Mouse (Mus musculus): Measurements from ENCODE around the gene 1700017N19Rik. TPM values are rescaled to one million over a fixed set of nuclear protein-coding genes. Genes with fewer than 3 reads are reported as not detected.

The 1700017N19Rik gene
- polyA plus RNA-seq, 1 experiment from 2014 or later = not detected

- H3K36me3 ChIP-seq = no peaks in the 10 kb centered on the region
- no peak for DNase-seq (ENCODE audit: low spot score)
- no peaks in the 10 kb centered on the region for H3K9me3 ChIP-seq
- H3K27me3 ChIP-seq (ENCODE audit: insufficient read depth, poor library complexity, severe bottlenecking) = no peaks in the 10 kb centered on the region
- WGBS = 73% methylated on average over 2 of the region's 2 CpGs
- H3K4me1 ChIP-seq (replicated peaks) = no peaks in the 10 kb centered on the region
- H3K27ac ChIP-seq = no peak overlapping the region
- no peak overlapping the region for H3K4me3 ChIP-seq
Measured at GRCm38 (mm10) chr10:100604254-100604653, 14.0 kb downstream of the 1700017N19Rik start.

DNA sequence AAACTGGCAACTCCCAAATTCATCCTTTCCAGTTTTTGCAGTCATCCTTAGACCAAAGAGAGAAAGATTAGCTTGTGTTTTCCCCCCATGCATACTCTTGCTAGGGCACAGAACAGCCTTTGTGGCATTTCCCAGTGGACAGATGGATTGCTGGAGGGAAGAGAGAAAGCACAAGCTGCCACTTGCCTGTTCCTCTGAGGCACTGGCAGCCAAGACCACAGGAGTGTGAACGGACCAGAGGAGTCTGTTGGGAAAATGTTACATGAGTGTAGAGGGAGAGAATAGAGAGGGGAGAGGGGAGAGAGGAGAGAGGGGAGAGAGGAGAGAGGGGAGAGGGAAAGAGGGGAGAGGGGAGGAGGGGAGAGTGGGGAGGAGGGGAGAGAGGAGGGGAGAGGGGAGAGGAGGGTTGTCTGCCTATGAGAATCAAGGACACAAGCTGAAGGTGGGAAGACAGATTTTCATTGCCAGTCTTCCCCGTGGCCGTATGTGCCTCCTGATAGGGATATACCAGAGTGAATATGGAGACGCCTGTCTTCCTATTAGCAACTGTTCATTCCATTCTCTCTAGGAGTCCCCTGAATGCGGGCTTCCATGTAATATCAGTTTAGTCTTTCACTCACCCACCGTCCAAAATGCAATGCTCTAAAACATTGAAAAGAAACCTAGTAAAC, 27.1 kb downstream of the 1700017N19Rik start:
- 76% methylated on average over 6 of the region's 6 CpGs for WGBS
- H3K36me3 ChIP-seq = no peaks in the 10 kb centered on the region
- no peak overlapping the region for H3K4me3 ChIP-seq
- H3K9me3 ChIP-seq = no peaks in the 10 kb centered on the region
- DNase-seq (ENCODE audit: low spot score) = no peak
- no peaks in the 10 kb centered on the region for H3K27me3 ChIP-seq (ENCODE audit: insufficient read depth, poor library complexity, severe bottlenecking)
- no peaks in the 10 kb centered on the region for H3K4me1 ChIP-seq (replicated peaks)
- H3K27ac ChIP-seq = no peak overlapping the region

DNA sequence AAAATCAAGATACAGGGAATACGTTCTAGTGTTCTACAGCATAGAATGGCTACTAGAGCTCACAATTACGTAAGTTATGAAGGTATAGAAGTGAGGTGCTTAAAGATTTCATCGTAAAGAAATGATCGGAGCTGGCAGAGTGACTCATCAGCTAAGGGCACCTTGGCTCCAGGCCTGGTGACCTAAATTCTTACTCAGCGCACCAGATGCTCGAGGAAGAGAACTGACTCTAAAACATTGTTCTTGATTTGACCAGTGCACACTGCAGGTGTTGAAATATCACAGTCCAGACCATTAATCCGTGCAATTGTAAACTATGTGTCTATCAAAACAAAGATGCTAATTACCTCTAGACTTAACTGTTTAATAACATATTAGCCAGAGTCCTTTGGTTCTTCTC, 29.2 kb downstream of the 1700017N19Rik start:
- WGBS = 93% methylated on average over 7 of the region's 7 CpGs
- Histone ChIP-seq H3K36me3 (no peaks in the 10 kb centered on the region), H3K4me1 (replicated peaks) (no peaks in the 10 kb centered on the region), H3K9me3 (no peaks in the 10 kb centered on the region), H3K4me3 (no peak overlapping the region), H3K27ac (no peak overlapping the region), H3K27me3 (ENCODE audit: insufficient read depth, poor library complexity, severe bottlenecking) (no peaks in the 10 kb centered on the region)
- no peak for DNase-seq (ENCODE audit: low spot score)

- no peaks in the 10 kb centered on the region for H3K9me3 ChIP-seq
- 92% methylated on average over 12 of the region's 12 CpGs for WGBS
- H3K27ac ChIP-seq = no peak overlapping the region
- DNase-seq (ENCODE audit: low spot score) = no peak
- H3K4me1 ChIP-seq (replicated peaks) = no peaks in the 10 kb centered on the region
- H3K27me3 ChIP-seq (ENCODE audit: insufficient read depth, poor library complexity, severe bottlenecking) = no peaks in the 10 kb centered on the region
- H3K36me3 ChIP-seq = no peaks in the 10 kb centered on the region
- no peak overlapping the region for H3K4me3 ChIP-seq
Measured at GRCm38 (mm10) chr10:100620040-100620439, 29.8 kb downstream of the 1700017N19Rik start.

DNA sequence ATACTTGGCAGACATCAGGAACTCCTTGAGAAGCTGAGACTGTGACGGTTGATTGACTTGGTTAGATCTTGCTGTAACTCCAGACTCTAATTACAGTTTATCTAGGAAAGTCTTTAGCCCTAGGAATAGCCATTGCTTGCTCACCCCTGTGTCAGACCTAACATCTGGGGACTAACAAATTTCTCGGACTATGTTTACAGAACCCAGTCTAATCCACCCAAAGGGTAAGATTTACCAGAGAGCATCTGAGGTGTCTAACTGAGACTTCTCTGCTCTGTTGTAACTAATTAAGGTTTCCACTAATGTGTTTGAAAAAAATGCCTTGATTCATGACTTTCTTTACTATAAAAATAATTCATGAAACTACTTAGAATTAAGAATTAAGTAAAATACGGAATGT, 32.2 kb downstream of the 1700017N19Rik start:
- H3K27ac ChIP-seq = no peak overlapping the region
- H3K27me3 ChIP-seq (ENCODE audit: insufficient read depth, poor library complexity, severe bottlenecking) = no peaks in the 10 kb centered on the region
- no peaks in the 10 kb centered on the region for H3K9me3 ChIP-seq
- no peaks in the 10 kb centered on the region for H3K4me1 ChIP-seq (replicated peaks)
- WGBS = 89% methylated on average over 3 of the region's 3 CpGs
- no peaks in the 10 kb centered on the region for H3K36me3 ChIP-seq
- no peak overlapping the region for H3K4me3 ChIP-seq
- no peak for DNase-seq (ENCODE audit: low spot score)

- H3K27ac ChIP-seq = no peak overlapping the region
- no peak overlapping the region for H3K4me3 ChIP-seq
- 27% methylated on average over 20 of the region's 20 CpGs for WGBS
- no peaks in the 10 kb centered on the region; the same call in 1 of the 2 replicates for H3K4me1 ChIP-seq (replicated peaks)
- H3K36me3 ChIP-seq = no peaks in the 10 kb centered on the region
- H3K9me3 ChIP-seq = no peaks in the 10 kb centered on the region
- DNase-seq (ENCODE audit: low spot score) = peak; percentile 44
- H3K27me3 ChIP-seq (ENCODE audit: insufficient read depth, poor library complexity, severe bottlenecking) = no peaks in the 10 kb centered on the region
Measured at GRCm38 (mm10) chr10:100629762-100630438, 39.6 kb downstream of the 1700017N19Rik start.

DNA sequence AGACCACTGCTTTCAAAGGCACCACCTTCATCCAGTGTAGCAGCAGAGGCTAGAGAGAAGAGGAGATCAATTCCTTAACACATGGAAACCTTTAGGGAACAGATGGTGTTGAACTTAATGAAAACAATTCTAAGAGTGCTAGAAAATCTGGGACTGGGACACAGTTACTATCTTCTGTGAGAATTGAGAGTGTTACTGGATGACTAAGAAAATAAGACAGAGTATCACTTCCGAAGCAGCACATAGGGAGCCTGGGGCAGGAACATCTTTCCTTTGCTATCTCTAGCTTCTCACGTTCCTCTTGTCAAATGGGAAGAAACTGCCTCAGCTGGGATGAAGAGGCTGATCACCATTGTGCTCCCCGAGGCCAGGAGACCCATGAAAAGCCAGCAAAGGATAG, 52.6 kb downstream of the 1700017N19Rik start:
- no peak overlapping the region for H3K27ac ChIP-seq
- no peaks in the 10 kb centered on the region for H3K36me3 ChIP-seq
- H3K4me1 ChIP-seq (replicated peaks) = no peaks in the 10 kb centered on the region
- H3K27me3 ChIP-seq (ENCODE audit: insufficient read depth, poor library complexity, severe bottlenecking) = no peaks in the 10 kb centered on the region
- H3K9me3 ChIP-seq = no peaks in the 10 kb centered on the region
- 80% methylated on average over 3 of the region's 3 CpGs for WGBS
- no peak overlapping the region for H3K4me3 ChIP-seq
- no peak for DNase-seq (ENCODE audit: low spot score)

- DNase-seq (ENCODE audit: low spot score) = no peak
- Histone ChIP-seq H3K27ac (no peak overlapping the region), H3K9me3 (no peaks in the 10 kb centered on the region), H3K4me1 (replicated peaks) (no peaks in the 10 kb centered on the region), H3K4me3 (no peak overlapping the region), H3K27me3 (ENCODE audit: insufficient read depth, poor library complexity, severe bottlenecking) (no peaks in the 10 kb centered on the region), H3K36me3 (no peaks in the 10 kb centered on the region)
- 95% methylated on average over 4 of the region's 4 CpGs for WGBS
Measured at GRCm38 (mm10) chr10:100645331-100645935, 55.1 kb downstream of the 1700017N19Rik start.

DNA sequence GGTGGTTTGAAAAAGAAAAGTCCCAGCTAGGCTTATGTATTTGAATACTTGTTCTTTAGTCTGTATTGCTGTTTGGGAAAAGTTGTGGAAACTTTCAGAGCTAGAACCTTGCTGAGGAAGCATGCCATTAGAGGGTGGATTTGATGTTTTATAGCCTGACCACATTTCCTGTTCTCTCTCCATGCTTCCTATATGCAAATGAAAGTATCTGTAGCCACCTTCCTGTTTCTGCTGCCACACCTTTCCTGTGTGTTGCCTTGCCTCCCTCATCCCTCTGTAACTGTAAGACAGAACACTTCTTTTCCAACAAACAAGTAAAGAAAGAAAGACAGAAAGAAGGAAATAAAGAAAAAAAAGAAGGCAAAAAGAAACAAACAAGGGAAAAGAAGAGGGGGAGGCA, 63.9 kb downstream of the 1700017N19Rik start:
- no peaks in the 10 kb centered on the region for H3K27me3 ChIP-seq (ENCODE audit: insufficient read depth, poor library complexity, severe bottlenecking)
- H3K9me3 ChIP-seq = no peaks in the 10 kb centered on the region
- no peak overlapping the region for H3K27ac ChIP-seq
- H3K36me3 ChIP-seq = no peaks in the 10 kb centered on the region
- H3K4me3 ChIP-seq = no peak overlapping the region
- no peaks in the 10 kb centered on the region for H3K4me1 ChIP-seq (replicated peaks)
- no peak for DNase-seq (ENCODE audit: low spot score)

DNA sequence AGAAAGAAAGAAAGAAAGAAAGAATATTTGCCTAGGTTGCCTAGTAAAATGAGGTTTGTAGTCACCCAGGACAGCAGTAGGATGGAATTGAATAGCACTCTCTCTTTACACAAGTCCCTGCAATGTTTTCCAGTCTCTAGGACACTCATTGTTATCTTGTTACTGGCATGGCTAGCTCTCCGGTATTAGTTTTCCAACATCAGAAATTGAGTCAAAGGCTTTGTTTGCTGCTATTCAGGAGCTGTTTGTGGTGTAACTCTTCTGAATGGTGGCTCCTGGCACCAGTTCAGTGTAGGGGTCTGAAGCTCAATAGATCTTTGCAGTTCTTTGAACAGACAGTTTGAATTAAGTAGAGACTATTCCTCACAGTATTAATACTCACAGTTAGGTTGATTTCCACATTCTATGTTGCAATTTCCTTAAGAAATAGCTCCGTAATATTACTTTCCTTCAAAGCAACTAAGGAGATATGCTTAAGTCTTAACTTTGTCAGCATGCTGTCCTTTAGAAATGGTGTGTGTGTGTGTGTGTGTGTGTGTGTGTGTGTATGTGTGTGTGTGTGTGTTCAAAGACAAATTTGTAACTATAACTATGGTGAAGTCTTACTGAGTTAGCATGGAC, 71.8 kb downstream of the 1700017N19Rik start:
- WGBS = 58% methylated on average over 2 of the region's 2 CpGs
- H3K4me1 ChIP-seq (replicated peaks) = peaks cover 10% of the 10 kb centered on the region; the same call in 1 of the 2 replicates
- H3K27ac ChIP-seq = no peak overlapping the region
- H3K27me3 ChIP-seq (ENCODE audit: insufficient read depth, poor library complexity, severe bottlenecking) = no peaks in the 10 kb centered on the region
- no peak for DNase-seq (ENCODE audit: low spot score)
- no peaks in the 10 kb centered on the region for H3K9me3 ChIP-seq
- no peak overlapping the region for H3K4me3 ChIP-seq
- H3K36me3 ChIP-seq = no peaks in the 10 kb centered on the region

Other genes with a start within 250 kb of the 1700017N19Rik start
- gene Gm4302, start 249.6 kb upstream of the 1700017N19Rik start, polyA plus RNA-seq (2016; fragmentation: Nextera tagmentation; extraction: Ambion mirVana) = not detected in 2 replicates
- not detected in 2 replicates for gene Gm4303, start 244.5 kb upstream of the 1700017N19Rik start, polyA plus RNA-seq (2016; fragmentation: Nextera tagmentation; extraction: Ambion mirVana)
- gene Gm4305, start 239.4 kb upstream of the 1700017N19Rik start, polyA plus RNA-seq (2016; fragmentation: Nextera tagmentation; extraction: Ambion mirVana) = not detected in 2 replicates
- not detected in 2 replicates for gene Gm4307, start 229.1 kb upstream of the 1700017N19Rik start, polyA plus RNA-seq (2016; fragmentation: Nextera tagmentation; extraction: Ambion mirVana)
- gene Gm4312, start 207.9 kb upstream of the 1700017N19Rik start, polyA plus RNA-seq (2016; fragmentation: Nextera tagmentation; extraction: Ambion mirVana) = not detected in 2 replicates
- gene Tmtc3, start 103.1 kb upstream of the 1700017N19Rik start, polyA plus RNA-seq (2016; fragmentation: Nextera tagmentation; extraction: Ambion mirVana) = 15.5 and 20.1 TPM in 2 replicates
- gene Cep290, start 102.9 kb upstream of the 1700017N19Rik start, polyA plus RNA-seq (2016; fragmentation: Nextera tagmentation; extraction: Ambion mirVana) = 3.3 and 4.5 TPM in 2 replicates
- 9.0 and 9.4 TPM in 2 replicates for gene 4930430F08Rik, start 61 bp upstream of the 1700017N19Rik start, polyA plus RNA-seq (2016; fragmentation: Nextera tagmentation; extraction: Ambion mirVana)